10 mouse cellular contexts compared by ENCODE assay signal in the genomic region with DNA sequence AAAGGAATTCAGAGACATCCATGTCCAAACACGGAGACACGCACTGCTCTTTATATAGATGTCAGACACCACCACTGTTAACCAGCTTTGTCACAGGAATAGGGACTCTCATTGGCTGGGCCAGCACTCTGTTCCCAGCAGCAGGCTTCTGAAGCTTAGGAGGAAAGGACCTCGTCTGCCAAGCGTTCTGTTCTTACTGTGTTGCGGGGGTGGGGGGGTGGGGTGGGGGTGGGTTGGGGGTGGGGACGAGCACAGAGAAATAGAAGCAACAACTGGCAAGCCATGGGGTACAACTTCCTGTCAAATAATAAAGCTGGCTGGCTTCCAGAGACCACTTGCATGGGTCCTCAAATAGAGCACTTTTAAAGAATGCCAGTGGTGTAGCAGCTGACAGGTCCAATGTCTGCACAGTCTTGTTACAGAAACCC.
DNase-seq lines count a peak whose midpoint lies in the region; ATAC-seq and TF ChIP-seq lines count a peak whose summit lies in the region.
"Had no signal": no experiment of that assay in that cellular context is flagged by ENCODE, and none has a peak within 500 bp of the region (broad histone marks: within the 10 kb centered on the region; RNA-seq: fewer than 3 reads in every experiment).

No protein-coding gene starts in this region.

- no peak overlapping the region for H3K4me2 ChIP-seq in midbrain, embryonic 14.5 days (ENCODE audit: low read length)
- no peak overlapping the region for H3K4me2 ChIP-seq in midbrain, embryonic 16.5 days (ENCODE audit: low read length)
- no peak overlapping the region for H3K4me2 ChIP-seq in midbrain, postnatal 0 days (ENCODE audit: low read depth, low read length, poor library complexity, severe bottlenecking)
- no peak overlapping the region for H3K4me2 ChIP-seq in stomach, postnatal 0 days (replicated peaks; ENCODE audit: low read depth)
- H3K4me2 ChIP-seq: hindbrain, embryonic 13.5 days had no signal

- TF ChIP-seq CTCF in layer of hippocampus, adult 2 months (conservative IDR thresholded peaks at IDR 0.05): no peak
- TF ChIP-seq CTCF in midbrain, postnatal 0 days (IDR thresholded peaks at IDR 0.05): no peak
- TF ChIP-seq CTCF in stomach, postnatal 0 days (IDR thresholded peaks at IDR 0.05; ENCODE audit: low read depth): no peak

- peak overlapping the region; percentile 79 for H3K27ac ChIP-seq in layer of hippocampus, adult 2 months
- no peak overlapping the region for H3K27ac ChIP-seq in midbrain, embryonic 14.5 days (replicated peaks; ENCODE audit: low read depth, low read length)
- no peak overlapping the region for H3K27ac ChIP-seq in midbrain, embryonic 16.5 days (ENCODE audit: low read length)
- H3K27ac ChIP-seq in midbrain, postnatal 0 days (ENCODE audit: low read depth, low read length): no peak overlapping the region
- H3K27ac ChIP-seq in stomach, postnatal 0 days (replicated peaks): no peak overlapping the region
- H3K27ac ChIP-seq: hindbrain, embryonic 13.5 days had no signal

- ATAC-seq in frontal cortex, adult (ENCODE audit: low TSS enrichment): peak; percentile 70; the same call in 1 of the 2 replicates
- ATAC-seq in midbrain, embryonic 14.5 days (ENCODE audit: low FRiP score, low TSS enrichment): no peak
- ATAC-seq in midbrain, embryonic 16.5 days: no peak
- no peak for ATAC-seq in midbrain, postnatal 0 days (ENCODE audit: low FRiP score)
- ATAC-seq in stomach, postnatal 0 days (ENCODE audit: low FRiP score, low TSS enrichment): no peak

- no peaks in the 10 kb centered on the region for H3K9me3 ChIP-seq in midbrain, embryonic 14.5 days (ENCODE audit: control insufficient read depth, low read length)
- H3K9me3 ChIP-seq in midbrain, embryonic 16.5 days (replicated peaks; ENCODE audit: control insufficient read depth, low read length, poor library complexity, severe bottlenecking): no peaks in the 10 kb centered on the region
- H3K9me3 ChIP-seq in midbrain, postnatal 0 days (ENCODE audit: low read length): no peaks in the 10 kb centered on the region
- H3K9me3 ChIP-seq in stomach, postnatal 0 days (ENCODE audit: control insufficient read depth, low read length): no peaks in the 10 kb centered on the region
- H3K9me3 ChIP-seq: hindbrain, embryonic 13.5 days had no signal

- no peak for TF ChIP-seq EP300 in stomach, postnatal 0 days (optimal IDR thresholded peaks at IDR 0.05)

- H3K27me3 ChIP-seq in midbrain, embryonic 14.5 days (ENCODE audit: control insufficient read depth, insufficient read depth, low read length): no peaks in the 10 kb centered on the region
- no peaks in the 10 kb centered on the region for H3K27me3 ChIP-seq in midbrain, embryonic 16.5 days (ENCODE audit: control insufficient read depth, insufficient read depth, low read depth, low read length)
- no peaks in the 10 kb centered on the region for H3K27me3 ChIP-seq in midbrain, postnatal 0 days (ENCODE audit: insufficient read depth, low read length)
- no peaks in the 10 kb centered on the region for H3K27me3 ChIP-seq in stomach, postnatal 0 days (ENCODE audit: control insufficient read depth, insufficient read depth, low read length)
- H3K27me3 ChIP-seq: hindbrain, embryonic 13.5 days had no signal

- peak overlapping the region; percentile 20; the same call in 1 of the 2 replicates for H3K4me3 ChIP-seq in layer of hippocampus, adult 2 months
- no peak overlapping the region for H3K4me3 ChIP-seq in midbrain, embryonic 14.5 days (replicated peaks; ENCODE audit: low read depth, low read length)
- no peak overlapping the region for H3K4me3 ChIP-seq in midbrain, embryonic 16.5 days (ENCODE audit: low read depth, low read length)
- H3K4me3 ChIP-seq in midbrain, postnatal 0 days (ENCODE audit: low read depth, low read length): no peak overlapping the region
- no peak overlapping the region for H3K4me3 ChIP-seq in stomach, postnatal 0 days (ENCODE audit: low read depth, low read length)
- H3K4me3 ChIP-seq: hindbrain, embryonic 13.5 days had no signal

- WGBS in midbrain, embryonic 14.5 days: 19% methylated on average over 6 of the region's 6 CpGs
- 24% methylated on average over 6 of the region's 6 CpGs for WGBS in midbrain, embryonic 16.5 days
- WGBS in midbrain, postnatal 0 days: 18% methylated on average over 6 of the region's 6 CpGs
- WGBS in stomach, postnatal 0 days: 49% methylated on average over 6 of the region's 6 CpGs

- H3K9ac ChIP-seq in midbrain, embryonic 14.5 days (replicated peaks; ENCODE audit: low read length): no peak overlapping the region
- H3K9ac ChIP-seq in midbrain, embryonic 16.5 days (ENCODE audit: low read depth, low read length): no peak overlapping the region
- no peak overlapping the region for H3K9ac ChIP-seq in midbrain, postnatal 0 days (replicated peaks; ENCODE audit: low read length, poor library complexity, severe bottlenecking)
- H3K9ac ChIP-seq in stomach, postnatal 0 days (ENCODE audit: low read length): no peak overlapping the region
- H3K9ac ChIP-seq: hindbrain, embryonic 13.5 days had no signal

- no peaks in the 10 kb centered on the region for H3K36me3 ChIP-seq in midbrain, embryonic 14.5 days (ENCODE audit: control insufficient read depth, insufficient read depth, low read length)
- H3K36me3 ChIP-seq in midbrain, embryonic 16.5 days (ENCODE audit: control insufficient read depth, insufficient read depth, low read length): no peaks in the 10 kb centered on the region
- H3K36me3 ChIP-seq in midbrain, postnatal 0 days (ENCODE audit: insufficient read depth, low read length): no peaks in the 10 kb centered on the region
- peaks cover 2% of the 10 kb centered on the region; the same call in 1 of the 2 replicates for H3K36me3 ChIP-seq in stomach, postnatal 0 days (ENCODE audit: control insufficient read depth, insufficient read depth, low read length)

- DNase-seq in frontal cortex, postnatal 10 days (ENCODE audit: low spot score in 2 of 2): no peak
- no peak for DNase-seq in layer of hippocampus, adult 2 months (ENCODE audit: low spot score in 2 of 2)
- DNase-seq in layer of hippocampus, adult 9-10 months (ENCODE audit: low spot score): no peak
- peak; percentile 46 for DNase-seq in midbrain, embryonic 14.5 days
- peak; percentile 48 for DNase-seq in midbrain, postnatal 0 days (ENCODE audit: low spot score)
- DNase-seq in stomach, postnatal 0 days (ENCODE audit: low spot score): no peak
- DNase-seq: cerebellum, adult 9-11 months had no signal

- no peaks in the 10 kb centered on the region for H3K4me1 ChIP-seq in midbrain, embryonic 14.5 days (ENCODE audit: control insufficient read depth, insufficient read depth, low read length)
- H3K4me1 ChIP-seq in midbrain, embryonic 16.5 days (ENCODE audit: control insufficient read depth, insufficient read depth, low read length): no peaks in the 10 kb centered on the region
- no peaks in the 10 kb centered on the region for H3K4me1 ChIP-seq in midbrain, postnatal 0 days (ENCODE audit: insufficient read depth, low read length)
- H3K4me1 ChIP-seq in stomach, postnatal 0 days (replicated peaks; ENCODE audit: control insufficient read depth, insufficient read depth): no peaks in the 10 kb centered on the region
- H3K4me1 ChIP-seq: hindbrain, embryonic 13.5 days had no signal

Comparison
In these comparisons a context has a peak if more than half of its experiments do, and no peak if none do; other contexts are left out.
1. DNase-seq: peak in midbrain, embryonic 14.5 days (single experiment) and midbrain, postnatal 0 days (single experiment); none in frontal cortex, postnatal 10 days (0 of 2), layer of hippocampus, adult 2 months (0 of 2), layer of hippocampus, adult 9-10 months (single experiment) and stomach, postnatal 0 days (single experiment).